Comparison of ENCODE assay signal across 28 mouse cellular contexts in the genomic region with DNA sequence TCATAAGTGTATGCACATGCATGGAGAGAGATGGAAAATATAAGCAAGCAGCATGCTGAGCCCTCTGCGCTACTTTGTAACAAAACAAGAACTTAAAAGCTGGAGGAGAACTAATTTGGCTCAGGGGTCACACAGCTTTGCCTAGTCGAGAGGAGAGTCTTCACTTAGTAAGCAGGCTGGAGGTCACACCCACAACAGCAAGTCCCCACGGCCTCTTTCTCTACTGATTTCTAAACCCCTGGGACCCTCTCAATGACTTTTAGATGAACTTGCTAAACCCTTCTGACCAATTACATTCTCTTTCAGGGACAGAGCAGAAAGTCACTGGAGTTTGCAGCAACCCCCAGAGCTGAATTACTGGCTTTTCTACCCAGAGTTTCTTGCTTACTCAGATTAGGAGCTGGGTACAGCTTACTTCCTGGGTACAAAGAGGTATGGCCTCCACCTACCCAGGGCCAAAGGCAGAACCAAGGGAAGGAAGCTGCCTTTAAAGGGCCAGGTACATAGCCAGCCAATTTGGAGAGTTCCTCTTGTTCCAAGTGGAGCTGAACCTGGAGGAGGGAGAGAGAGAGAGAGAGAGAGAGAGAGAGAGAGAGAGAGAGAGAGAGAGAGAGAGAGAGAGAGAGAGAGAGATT. TPM values are rescaled to one million over a fixed set of nuclear protein-coding genes. Genes with fewer than 3 reads are reported as not detected.
DNase-seq lines count a peak whose midpoint lies in the region; ATAC-seq and TF ChIP-seq lines count a peak whose summit lies in the region.
"Had no signal": no experiment of that assay in that cellular context is flagged by ENCODE, and none has a peak within 500 bp of the region (broad histone marks: within the 10 kb centered on the region; RNA-seq: fewer than 3 reads in every experiment).

No protein-coding gene starts in this region.

- peak overlapping the region; percentile 88 for H3K27ac ChIP-seq in brown adipose tissue, adult 24 weeks (replicated peaks; ENCODE audit: low read depth, low read length)
- no peak overlapping the region for H3K27ac ChIP-seq in heart, adult 2 months
- H3K27ac ChIP-seq: embryonic facial prominence, embryonic 10.5 days; forebrain, embryonic 13.5 days; heart, embryonic 15.5 days; hindbrain, embryonic 13.5 days; hindbrain, postnatal 0 days had no signal

- no peaks in the 10 kb centered on the region for H3K79me2 ChIP-seq in heart, adult 2 months (replicated peaks; ENCODE audit: control insufficient read depth, insufficient read depth, low read length)

- no peaks in the 10 kb centered on the region for H3K27me3 ChIP-seq in heart, adult 2 months (ENCODE audit: control insufficient read depth, insufficient read depth, low read length)
- H3K27me3 ChIP-seq: forebrain, embryonic 13.5 days; heart, embryonic 15.5 days; hindbrain, embryonic 13.5 days had no signal

- peak; percentile 28 for DNase-seq in adrenal gland, postnatal 14 days
- no peak for DNase-seq in adrenal gland, adult 18-20 months (ENCODE audit: low spot score in 2 of 2)
- no peak for DNase-seq in c-Kit-positive CD71-positive TER-119-positive erythroid progenitor cells, embryonic 14.5 days (ENCODE audit: low spot score)
- DNase-seq in heart, adult 2 months, result no peak
- DNase-seq: adrenal gland, adult 2 months; adrenal gland, postnatal 36 days; B cell, adult 2 months; cerebellum, adult 11-12 months; cerebellum, adult 9-10 months; cerebellum, postnatal 36 days; gastrocnemius, postnatal 36 days; heart, adult 18-20 months; heart, postnatal 14 days; kidney, adult 2 months had no signal

- no peak for TF ChIP-seq EP300 in heart, adult 2 months (IDR thresholded peaks at IDR 0.05; ENCODE audit: insufficient read depth, low read depth, low read length)

- ATAC-seq in CD4-positive, CD25-positive, alpha-beta regulatory T cell, adult 4 months, result peak; percentile 49
- no peak for ATAC-seq in granulocyte monocyte progenitor cell, adult 5-6 weeks (replicated peaks; ENCODE audit: poor library complexity, severe bottlenecking)

- intact Hi-C loops in heart, adult 2 months (cut with DNase I), result loop anchor here (1.0 kb wide), 2 partner anchors 42 to 471 kb away; no protein-coding TSS in a partner anchor

- no peak for TF ChIP-seq POLR2A in heart, adult 2 months (IDR thresholded peaks at IDR 0.05; ENCODE audit: insufficient read depth, low read depth, low read length)

- no peak for TF ChIP-seq CTCF in heart, adult 2 months (IDR thresholded peaks at IDR 0.05)

- no peaks in the 10 kb centered on the region for H3K36me3 ChIP-seq in heart, adult 2 months (ENCODE audit: control insufficient read depth, insufficient read depth, low read length)
- H3K36me3 ChIP-seq: embryonic facial prominence, embryonic 10.5 days; G1E; heart, embryonic 15.5 days; hindbrain, embryonic 13.5 days had no signal

- no peak overlapping the region for H3K9ac ChIP-seq in heart, adult 2 months (ENCODE audit: low read depth, low read length)
- H3K9ac ChIP-seq: forebrain, embryonic 13.5 days; heart, embryonic 15.5 days; hindbrain, embryonic 13.5 days had no signal

- peaks cover 2% of the 10 kb centered on the region; the same call in 1 of the 2 replicates for H3K4me1 ChIP-seq in brown adipose tissue, adult 24 weeks (ENCODE audit: control insufficient read depth, insufficient read depth, insufficient read length, low read length)
- no peaks in the 10 kb centered on the region for H3K4me1 ChIP-seq in heart, adult 2 months (ENCODE audit: control insufficient read depth, insufficient read depth, low read length)
- H3K4me1 ChIP-seq: hindbrain, embryonic 13.5 days had no signal

- H3K4me3 ChIP-seq in brown adipose tissue, adult 24 weeks (ENCODE audit: insufficient read depth, low read depth, low read length), result no peak overlapping the region
- H3K4me3 ChIP-seq in heart, adult 2 months, result no peak overlapping the region
- H3K4me3 ChIP-seq: forebrain, embryonic 13.5 days; heart, embryonic 15.5 days; hindbrain, embryonic 13.5 days had no signal

- WGBS in heart, adult 2 months, result 62% methylated on average over 3 of the region's 3 CpGs

RNA-seq across cellular contexts. Expression of gene Lim2, which starts 3.4 kb away (rescaled TPM):
- total RNA-seq in adrenal gland, postnatal 14 days (2021), result not detected in 2 replicates
- total RNA-seq in adrenal gland, adult 18-20 months (2021), result not detected
- polyA plus RNA-seq in CD4-positive, CD25-positive, alpha-beta regulatory T cell, adult 4 months (2017; shearing (Covaris generic)), result not detected
- polyA plus RNA-seq in brown adipose tissue, adult 24 weeks (2012; ENCODE audit: insufficient read depth, insufficient read length, missing spikeins), result not detected in 2 replicates
- not detected for total RNA-seq in heart, adult 2 months (2021)
- polyA plus RNA-seq in heart, adult 2 months (2012; rRNA removed), result not detected in 2 replicates
- not detected in 2 replicates for total RNA-seq in granulocyte monocyte progenitor cell, adult 5-6 weeks (2014; fragmentation: Nextera tagmentation)
- 0.05 TPM in 1 of 2 replicates, not detected in the other for total RNA-seq in granulocyte monocyte progenitor cell, adult 5-6 weeks (2017)
- total RNA-seq: adrenal gland, adult 2 months; adrenal gland, postnatal 36 days; G1E; gastrocnemius, adult 8-10 months; gastrocnemius, postnatal 36 days; heart, adult 18-20 months; heart, postnatal 14 days; hematopoietic stem cell, adult 5-6 weeks; hindbrain, postnatal 0 days had no signal
- polyA plus RNA-seq: adrenal gland, adult 2 months; embryonic facial prominence, embryonic 14.5 days; forebrain, embryonic 13.5 days; G1E; heart, embryonic 11.5 days; heart, embryonic 15.5 days; hindbrain, embryonic 13.5 days; hindbrain, postnatal 0 days; kidney, adult 2 months had no signal

RNA-seq across cellular contexts. Expression of gene Nkg7, which starts 12.8 kb away (rescaled TPM):
- total RNA-seq in adrenal gland, postnatal 14 days (2021), result 3.9 TPM in 1 of 2 replicates, not detected in the other
- 1 to 10 TPM in 1 of 2 experiments, under 1 TPM in 1; 0.83 to 3.2 TPM for total RNA-seq in adrenal gland, adult 18-20 months (2021)
- 100 to 1,000 TPM; 106 to 121 TPM for polyA plus RNA-seq in CD4-positive, CD25-positive, alpha-beta regulatory T cell, adult 4 months (2017; shearing (Covaris generic))
- polyA plus RNA-seq in brown adipose tissue, adult 24 weeks (2012; ENCODE audit: insufficient read depth, insufficient read length, missing spikeins), result 2.2 TPM in 1 of 2 replicates, not detected in the other
- total RNA-seq in heart, adult 2 months (2021), result not detected
- polyA plus RNA-seq in heart, adult 2 months (2012; rRNA removed), result 1.6 and 4.9 TPM in 2 replicates
- 772 and 862 TPM in 2 replicates for total RNA-seq in granulocyte monocyte progenitor cell, adult 5-6 weeks (2014; fragmentation: Nextera tagmentation)
- total RNA-seq in granulocyte monocyte progenitor cell, adult 5-6 weeks (2017), result 227 and 400 TPM in 2 replicates
- total RNA-seq: G1E; gastrocnemius, adult 8-10 months; gastrocnemius, postnatal 36 days; heart, postnatal 14 days; hindbrain, postnatal 0 days had no signal
- polyA plus RNA-seq: embryonic facial prominence, embryonic 10.5 days; forebrain, embryonic 13.5 days; G1E; heart, embryonic 11.5 days; hindbrain, postnatal 0 days had no signal

RNA-seq across cellular contexts. Expression of gene Siglecg, which starts 16.1 kb away (rescaled TPM):
- 2.0 and 6.2 TPM in 2 replicates for total RNA-seq in adrenal gland, postnatal 14 days (2021)
- total RNA-seq in adrenal gland, adult 18-20 months (2021), result under 1 TPM; 0.46 to 0.54 TPM
- polyA plus RNA-seq in CD4-positive, CD25-positive, alpha-beta regulatory T cell, adult 4 months (2017; shearing (Covaris generic)), result 1 to 10 TPM in 1 of 2 experiments, not detected in 1; 2.5 TPM
- polyA plus RNA-seq in brown adipose tissue, adult 24 weeks (2012; ENCODE audit: insufficient read depth, insufficient read length, missing spikeins), result not detected in 2 replicates
- under 1 TPM; 0.18 to 0.50 TPM for total RNA-seq in heart, adult 2 months (2021)
- polyA plus RNA-seq in heart, adult 2 months (2012; rRNA removed), result 2.0 and 3.2 TPM in 2 replicates
- 11.9 and 27.5 TPM in 2 replicates for total RNA-seq in granulocyte monocyte progenitor cell, adult 5-6 weeks (2014; fragmentation: Nextera tagmentation)
- total RNA-seq in granulocyte monocyte progenitor cell, adult 5-6 weeks (2017), result 11.8 and 12.6 TPM in 2 replicates
- total RNA-seq: gastrocnemius, adult 8-10 months; hindbrain, postnatal 0 days had no signal
- polyA plus RNA-seq: forebrain, embryonic 13.5 days; G1E; heart, embryonic 11.5 days; hindbrain, embryonic 13.5 days; hindbrain, postnatal 0 days had no signal

RNA-seq across cellular contexts. Expression of gene Cldnd2, which starts 16.5 kb away (rescaled TPM):
- total RNA-seq in adrenal gland, postnatal 14 days (2021), result not detected in 2 replicates
- not detected for total RNA-seq in adrenal gland, adult 18-20 months (2021)
- polyA plus RNA-seq in CD4-positive, CD25-positive, alpha-beta regulatory T cell, adult 4 months (2017; shearing (Covaris generic)), result not detected
- not detected in 2 replicates for polyA plus RNA-seq in brown adipose tissue, adult 24 weeks (2012; ENCODE audit: insufficient read depth, insufficient read length, missing spikeins)
- not detected for total RNA-seq in heart, adult 2 months (2021)
- not detected in 2 replicates for polyA plus RNA-seq in heart, adult 2 months (2012; rRNA removed)
- 2.4 TPM in 1 of 2 replicates, not detected in the other for total RNA-seq in granulocyte monocyte progenitor cell, adult 5-6 weeks (2014; fragmentation: Nextera tagmentation)
- 0.52 TPM in 1 of 2 replicates, not detected in the other for total RNA-seq in granulocyte monocyte progenitor cell, adult 5-6 weeks (2017)
- total RNA-seq: adrenal gland, adult 2 months; adrenal gland, postnatal 36 days; G1E; gastrocnemius, adult 8-10 months; gastrocnemius, postnatal 36 days; heart, adult 18-20 months; heart, postnatal 14 days; hematopoietic stem cell, adult 5-6 weeks; hindbrain, postnatal 0 days had no signal
- polyA plus RNA-seq: adrenal gland, adult 2 months; embryonic facial prominence, embryonic 10.5 days; embryonic facial prominence, embryonic 14.5 days; forebrain, embryonic 13.5 days; G1E; heart, embryonic 11.5 days; heart, embryonic 15.5 days; hindbrain, embryonic 13.5 days; hindbrain, postnatal 0 days; intestine, embryonic 16.5 days; kidney, adult 2 months had no signal

RNA-seq across cellular contexts. Expression of gene Etfb, which starts 19.8 kb away (rescaled TPM):
- total RNA-seq in adrenal gland, postnatal 14 days (2021), result 1,201 and 1,373 TPM in 2 replicates
- total RNA-seq in adrenal gland, adult 18-20 months (2021), result 100 to 1,000 TPM; 440 to 834 TPM
- 100 to 1,000 TPM; 177 to 184 TPM for polyA plus RNA-seq in CD4-positive, CD25-positive, alpha-beta regulatory T cell, adult 4 months (2017; shearing (Covaris generic))
- polyA plus RNA-seq in brown adipose tissue, adult 24 weeks (2012; ENCODE audit: insufficient read depth, insufficient read length, missing spikeins), result 2,383 and 2,841 TPM in 2 replicates
- 1,000 to 10,000 TPM; 1,250 to 1,384 TPM for total RNA-seq in heart, adult 2 months (2021)
- polyA plus RNA-seq in heart, adult 2 months (2012; rRNA removed), result 731 and 1,097 TPM in 2 replicates
- 485 and 520 TPM in 2 replicates for total RNA-seq in granulocyte monocyte progenitor cell, adult 5-6 weeks (2014; fragmentation: Nextera tagmentation)
- 676 and 828 TPM in 2 replicates for total RNA-seq in granulocyte monocyte progenitor cell, adult 5-6 weeks (2017)

Comparison
In these comparisons a context has a peak if more than half of its experiments do, and no peak if none do; other contexts are left out.
1. RNA of gene Nkg7, which starts 12.8 kb away (total RNA-seq): 227 to 862 TPM in granulocyte monocyte progenitor cell, adult 5-6 weeks; 0.83 to 3.2 TPM in adrenal gland, adult 18-20 months, not detected in heart, adult 2 months and 3.9 TPM in adrenal gland, postnatal 14 days; every median in the first group is over 10 times any median in the second.